Mouse (Mus musculus): ENCODE results near the gene Gdf9. TPM values are rescaled to one million over a fixed set of nuclear protein-coding genes. Genes with fewer than 3 reads are reported as not detected.

Gene Gdf9
- 0.85 TPM in 1 of 2 replicates, not detected in the other for polyA plus RNA-seq (2011; ENCODE audit: insufficient read depth, insufficient read length, low replicate concordance, missing spikeins)

DNA sequence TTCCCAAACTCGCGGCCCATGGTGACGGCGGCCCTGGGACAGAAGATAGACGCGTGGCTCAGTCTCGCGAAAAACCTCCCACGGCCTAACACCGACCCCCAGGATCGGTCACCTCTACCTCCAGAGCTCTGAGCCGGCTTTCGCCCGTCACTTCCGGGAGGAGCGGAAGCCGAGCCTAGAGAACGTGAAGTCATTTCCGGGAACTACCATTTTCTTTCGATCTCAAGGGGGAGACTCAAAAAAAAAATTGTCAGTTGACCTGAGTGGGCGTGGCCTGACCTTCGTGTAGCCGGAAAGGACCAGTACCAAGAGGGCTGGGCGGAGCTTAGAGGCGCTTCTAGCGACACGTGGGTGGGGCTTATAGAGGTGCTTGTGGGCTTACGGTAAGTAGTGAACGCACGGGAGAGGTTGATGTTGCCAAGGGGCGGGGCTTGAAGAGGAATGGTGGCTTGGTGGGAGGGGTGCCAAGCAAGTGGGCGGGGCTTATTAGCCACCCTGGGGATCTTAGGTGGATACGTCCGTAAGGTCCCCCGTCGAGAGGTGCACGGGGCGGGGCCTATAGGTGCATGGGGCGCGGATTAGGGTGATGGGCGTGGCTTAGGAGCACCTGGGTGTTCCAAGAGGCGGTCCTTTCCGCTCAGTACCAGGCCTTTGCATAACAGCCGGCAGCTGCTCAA lies at the start of gene Gdf9, which contains the start of gene Uqcrq:
TSS of gene Gdf9 (plus strand) at position 354 of the 677 bp plus-strand sequence.
TSS of gene Uqcrq (minus strand) at position 162 of the 677 bp plus-strand sequence.
- peak; percentile 76; the same call in 1 of the 2 replicates for TF ChIP-seq POLR2A (IDR thresholded peaks at IDR 0.05; ENCODE audit: borderline replicate concordance, control insufficient read depth, low read depth, low read length)
- no peak for TF ChIP-seq CTCF (IDR thresholded peaks at IDR 0.05; ENCODE audit: control insufficient read depth, insufficient read depth, low read length)
- Histone ChIP-seq H3K4me1 (ENCODE audit: control insufficient read depth, insufficient read depth, low read length) (peaks cover 4% of the 10 kb centered on the region), H3K27ac (ENCODE audit: control insufficient read depth, insufficient read depth, low read depth, low read length, poor library complexity) (peak within 1 kb of the TSS; percentile 85), H3K4me3 (replicated peaks; ENCODE audit: control insufficient read depth, low read depth, low read length) (peak within 1 kb of the TSS; percentile 98)
- under 1% methylated on average over 44 of the region's 44 CpGs for WGBS

- TF ChIP-seq CTCF (IDR thresholded peaks at IDR 0.05; ENCODE audit: control insufficient read depth, insufficient read depth, low read length) (no peak), POLR2A (IDR thresholded peaks at IDR 0.05; ENCODE audit: borderline replicate concordance, control insufficient read depth, low read depth, low read length) (no peak)
- no peak overlapping the region for H3K27ac ChIP-seq (ENCODE audit: control insufficient read depth, insufficient read depth, low read depth, low read length, poor library complexity)
- H3K4me1 ChIP-seq (ENCODE audit: control insufficient read depth, insufficient read depth, low read length) = no peaks in the 10 kb centered on the region; the same call in 1 of the 2 replicates
- 87% methylated on average over 2 of the region's 2 CpGs for WGBS
- no peak overlapping the region for H3K4me3 ChIP-seq (replicated peaks; ENCODE audit: control insufficient read depth, low read depth, low read length)
These were observed 46.9 kb upstream of the Gdf9 start for GRCm38 (mm10) chr11:53383758-53384428.

DNA sequence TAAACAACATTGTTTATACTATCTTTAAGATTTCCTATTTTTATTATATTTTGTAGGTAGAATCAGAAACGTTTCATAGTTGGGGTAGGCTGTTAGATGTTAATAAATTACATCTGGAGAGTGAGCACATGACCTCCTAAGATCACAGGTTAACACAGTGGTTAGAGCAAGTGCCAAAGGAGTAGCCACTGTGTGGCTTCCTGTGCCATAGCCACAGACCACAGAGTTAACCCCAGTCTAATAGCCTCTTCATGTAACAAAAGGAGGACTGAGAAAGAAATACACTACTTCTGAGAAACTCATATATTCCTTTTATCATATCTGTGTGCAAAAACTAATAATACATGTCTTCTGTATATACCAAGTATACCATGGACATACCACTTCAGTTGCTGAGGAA lies 37.0 kb upstream of the Gdf9 start:
- Histone ChIP-seq H3K4me1 (ENCODE audit: control insufficient read depth, insufficient read depth, low read length) (no peaks in the 10 kb centered on the region), H3K4me3 (replicated peaks; ENCODE audit: control insufficient read depth, low read depth, low read length) (no peak overlapping the region), H3K27ac (ENCODE audit: control insufficient read depth, insufficient read depth, low read depth, low read length, poor library complexity) (no peak overlapping the region)
- no peak for TF ChIP-seq CTCF (IDR thresholded peaks at IDR 0.05; ENCODE audit: control insufficient read depth, insufficient read depth, low read length)
- TF ChIP-seq POLR2A (IDR thresholded peaks at IDR 0.05; ENCODE audit: borderline replicate concordance, control insufficient read depth, low read depth, low read length) = no peak
- WGBS = 5% methylated on average over 1 of the region's 1 CpGs

DNA sequence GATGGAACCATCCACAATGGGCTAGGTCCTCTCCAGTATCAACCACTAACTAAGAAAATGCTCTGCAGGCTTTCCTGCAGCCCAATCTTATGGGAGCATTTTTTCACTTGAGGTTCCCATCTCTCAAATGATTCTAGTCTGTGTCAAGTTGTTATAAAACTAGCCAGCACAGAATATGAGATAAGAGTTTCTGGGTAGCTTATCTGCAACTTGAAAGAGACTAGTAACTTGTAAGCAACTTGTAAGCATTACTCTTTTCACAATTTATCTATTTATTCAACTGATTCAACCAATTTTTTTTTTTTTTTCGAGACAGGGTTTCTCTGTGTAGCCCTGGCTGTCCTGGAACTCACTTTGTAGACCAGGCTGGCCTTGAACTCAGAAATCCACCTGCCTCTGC lies 27.2 kb upstream of the Gdf9 start:
- H3K4me3 ChIP-seq (replicated peaks; ENCODE audit: control insufficient read depth, low read depth, low read length) = no peak overlapping the region
- no peak overlapping the region for H3K27ac ChIP-seq (ENCODE audit: control insufficient read depth, insufficient read depth, low read depth, low read length, poor library complexity)
- no peaks in the 10 kb centered on the region for H3K4me1 ChIP-seq (ENCODE audit: control insufficient read depth, insufficient read depth, low read length)
- no peak for TF ChIP-seq POLR2A (IDR thresholded peaks at IDR 0.05; ENCODE audit: borderline replicate concordance, control insufficient read depth, low read depth, low read length)
- TF ChIP-seq CTCF (IDR thresholded peaks at IDR 0.05; ENCODE audit: control insufficient read depth, insufficient read depth, low read length) = no peak
- 70% methylated on average over 1 of the region's 1 CpGs for WGBS

- H3K27ac ChIP-seq (ENCODE audit: control insufficient read depth, insufficient read depth, low read depth, low read length, poor library complexity) = no peak overlapping the region
- no peaks in the 10 kb centered on the region for H3K4me1 ChIP-seq (ENCODE audit: control insufficient read depth, insufficient read depth, low read length)
- H3K4me3 ChIP-seq (replicated peaks; ENCODE audit: control insufficient read depth, low read depth, low read length) = no peak overlapping the region
- TF ChIP-seq CTCF (IDR thresholded peaks at IDR 0.05; ENCODE audit: control insufficient read depth, insufficient read depth, low read length) (0 out of 2 replicates have a peak, but pooled peaks have one; percentile 18), POLR2A (IDR thresholded peaks at IDR 0.05; ENCODE audit: borderline replicate concordance, control insufficient read depth, low read depth, low read length) (no peak)
These were observed 19.1 kb upstream of the Gdf9 start for GRCm38 (mm10) chr11:53411738-53412137.

GRCm38 (mm10) chr11:53413871-53414270 lies 17.0 kb upstream of the Gdf9 start:
- no peak overlapping the region for H3K27ac ChIP-seq (ENCODE audit: control insufficient read depth, insufficient read depth, low read depth, low read length, poor library complexity)
- no peak overlapping the region for H3K4me3 ChIP-seq (replicated peaks; ENCODE audit: control insufficient read depth, low read depth, low read length)
- WGBS = 87% methylated on average over 4 of the region's 4 CpGs
- H3K4me1 ChIP-seq (ENCODE audit: control insufficient read depth, insufficient read depth, low read length) = no peaks in the 10 kb centered on the region
- TF ChIP-seq POLR2A (IDR thresholded peaks at IDR 0.05; ENCODE audit: borderline replicate concordance, control insufficient read depth, low read depth, low read length) = no peak
- no peak for TF ChIP-seq CTCF (IDR thresholded peaks at IDR 0.05; ENCODE audit: control insufficient read depth, insufficient read depth, low read length)

- Histone ChIP-seq H3K27ac (ENCODE audit: control insufficient read depth, insufficient read depth, low read depth, low read length, poor library complexity) (no peak overlapping the region), H3K4me1 (ENCODE audit: control insufficient read depth, insufficient read depth, low read length) (no peaks in the 10 kb centered on the region; the same call in 1 of the 2 replicates), H3K4me3 (replicated peaks; ENCODE audit: control insufficient read depth, low read depth, low read length) (no peak overlapping the region)
- TF ChIP-seq CTCF (IDR thresholded peaks at IDR 0.05; ENCODE audit: control insufficient read depth, insufficient read depth, low read length) (no peak), POLR2A (IDR thresholded peaks at IDR 0.05; ENCODE audit: borderline replicate concordance, control insufficient read depth, low read depth, low read length) (no peak)
These were observed 12.8 kb upstream of the Gdf9 start for GRCm38 (mm10) chr11:53418048-53418447.

GRCm38 (mm10) chr11:53423036-53423435 lies 7.8 kb upstream of the Gdf9 start, which contains the start of gene Leap2:
TSS of gene Leap2 (minus strand) at chr11:53423170.
- WGBS = 74% methylated on average over 4 of the region's 4 CpGs
- no peak within 1 kb of the TSS for H3K27ac ChIP-seq (ENCODE audit: control insufficient read depth, insufficient read depth, low read depth, low read length, poor library complexity)

More at GRCm38 (mm10) chr11:53423036-53423435, 7.8 kb upstream of the Gdf9 start, which contains the start of gene Leap2:
- no peak for TF ChIP-seq CTCF (IDR thresholded peaks at IDR 0.05; ENCODE audit: control insufficient read depth, insufficient read depth, low read length)
- no peak for TF ChIP-seq POLR2A (IDR thresholded peaks at IDR 0.05; ENCODE audit: borderline replicate concordance, control insufficient read depth, low read depth, low read length)
- H3K4me3 ChIP-seq (replicated peaks; ENCODE audit: control insufficient read depth, low read depth, low read length) = no peak within 1 kb of the TSS
- H3K4me1 ChIP-seq (ENCODE audit: control insufficient read depth, insufficient read depth, low read length) = no peaks in the 10 kb centered on the region; the same call in 1 of the 2 replicates
